17 mouse cellular contexts compared by ENCODE assay signal in genomic region chr12:15717342-15717741, GRCm38 (mm10).
DNase-seq lines count a peak whose midpoint lies in the region; ATAC-seq and TF ChIP-seq lines count a peak whose summit lies in the region.
"Had no signal": no experiment of that assay in that cellular context is flagged by ENCODE, and none has a peak within 500 bp of the region (broad histone marks: within the 10 kb centered on the region; RNA-seq: fewer than 3 reads in every experiment).

No protein-coding gene starts in this region.

- H3K27ac ChIP-seq in heart, adult 2 months = peak overlapping the region; percentile 77
- H3K27ac ChIP-seq in heart, embryonic 10.5 days = no peak overlapping the region
- peak overlapping the region; percentile 44 for H3K27ac ChIP-seq in kidney, embryonic 14.5 days (ENCODE audit: low read depth, low read length)
- no peak overlapping the region for H3K27ac ChIP-seq in left cerebral cortex, adult 2 months
- H3K27ac ChIP-seq: embryonic facial prominence, embryonic 15.5 days; hindbrain, embryonic 15.5 days; limb, embryonic 15.5 days; neural tube, embryonic 12.5 days had no signal

- H3K36me3 ChIP-seq in heart, adult 2 months (ENCODE audit: control insufficient read depth, insufficient read depth, low read length) = peaks cover 13% of the 10 kb centered on the region
- H3K36me3 ChIP-seq in heart, embryonic 10.5 days = no peaks in the 10 kb centered on the region
- no peaks in the 10 kb centered on the region for H3K36me3 ChIP-seq in kidney, embryonic 14.5 days (ENCODE audit: control insufficient read depth, insufficient read depth, low read length)
- H3K36me3 ChIP-seq: embryonic facial prominence, embryonic 15.5 days; hindbrain, embryonic 15.5 days; limb, embryonic 15.5 days; neural tube, embryonic 12.5 days had no signal

- no peaks in the 10 kb centered on the region for H3K9me3 ChIP-seq in heart, embryonic 10.5 days
- no peaks in the 10 kb centered on the region for H3K9me3 ChIP-seq in kidney, embryonic 14.5 days (ENCODE audit: control insufficient read depth, low read length)
- H3K9me3 ChIP-seq: embryonic facial prominence, embryonic 15.5 days; hindbrain, embryonic 15.5 days; limb, embryonic 15.5 days; neural tube, embryonic 12.5 days had no signal

- peaks cover 14% of the 10 kb centered on the region for H3K4me1 ChIP-seq in heart, adult 2 months (ENCODE audit: control insufficient read depth, insufficient read depth, low read length)
- H3K4me1 ChIP-seq in heart, embryonic 10.5 days = peaks cover 4% of the 10 kb centered on the region; the same call in 1 of the 2 replicates
- peaks cover 4% of the 10 kb centered on the region; the same call in 1 of the 2 replicates for H3K4me1 ChIP-seq in kidney, embryonic 14.5 days (ENCODE audit: control insufficient read depth, insufficient read depth, low read length)
- H3K4me1 ChIP-seq: hindbrain, embryonic 15.5 days; limb, embryonic 15.5 days; neural tube, embryonic 12.5 days had no signal

- TF ChIP-seq EP300 in heart, adult 2 months (IDR thresholded peaks at IDR 0.05; ENCODE audit: insufficient read depth, low read depth, low read length) = no peak

- TF ChIP-seq CTCF in heart, adult 2 months (IDR thresholded peaks at IDR 0.05) = no peak
- TF ChIP-seq CTCF in left cerebral cortex, adult 2 months (IDR thresholded peaks at IDR 0.05) = no peak

- DNase-seq in heart, adult 2 months = no peak
- no peak for DNase-seq in heart, embryonic 10.5 days (ENCODE audit: low spot score)
- DNase-seq in kidney, adult 11 months = no peak
- DNase-seq in CD4-positive helper T cell, adult 2 months (ENCODE audit: low read depth, low spot score) = peak; percentile 45
- DNase-seq in brain, adult 2 months (ENCODE audit: low read depth, low spot score) = peak; percentile 19
- no peak for DNase-seq in right cerebral cortex, postnatal 10 days (ENCODE audit: low spot score in 2 of 2)
- no peak for DNase-seq in left cerebral cortex, adult 2 months (ENCODE audit: extremely low spot score in 1 of 2, low spot score in 2 of 2)
- DNase-seq: B cell, adult 2 months; cerebellum, adult 9-11 months; liver, postnatal 0 days; right cerebral cortex, postnatal 4 days had no signal

- WGBS in heart, adult 2 months = 52% methylated on average over 3 of the region's 3 CpGs
- 76% methylated on average over 3 of the region's 3 CpGs for WGBS in heart, embryonic 10.5 days
- 64% methylated on average over 3 of the region's 3 CpGs for WGBS in kidney, embryonic 14.5 days

- no peak for TF ChIP-seq POLR2A in heart, adult 2 months (IDR thresholded peaks at IDR 0.05; ENCODE audit: insufficient read depth, low read depth, low read length)

- H3K4me3 ChIP-seq in heart, adult 2 months = no peak overlapping the region
- H3K4me3 ChIP-seq in heart, embryonic 10.5 days = no peak overlapping the region
- no peak overlapping the region for H3K4me3 ChIP-seq in kidney, embryonic 14.5 days (ENCODE audit: low read length)
- no peak overlapping the region for H3K4me3 ChIP-seq in left cerebral cortex, adult 2 months
- H3K4me3 ChIP-seq: embryonic facial prominence, embryonic 15.5 days; hindbrain, embryonic 15.5 days; limb, embryonic 15.5 days; neural tube, embryonic 12.5 days had no signal

- H3K4me2 ChIP-seq in kidney, embryonic 14.5 days (replicated peaks; ENCODE audit: low read depth, low read length) = no peak overlapping the region
- H3K4me2 ChIP-seq: embryonic facial prominence, embryonic 15.5 days; hindbrain, embryonic 15.5 days; limb, embryonic 15.5 days; neural tube, embryonic 12.5 days had no signal

- intact Hi-C loops in heart, adult 2 months (cut with DNase I) = loop anchor here (5.0 kb wide), 3 partner anchors 60 to 290 kb away; no protein-coding TSS in a partner anchor
- intact Hi-C loops in left cerebral cortex, adult 2 months (cut with DNase I) = no loop called here

- no peaks in the 10 kb centered on the region for H3K79me2 ChIP-seq in heart, adult 2 months (replicated peaks; ENCODE audit: control insufficient read depth, insufficient read depth, low read length)

- no peak overlapping the region for H3K9ac ChIP-seq in heart, adult 2 months (ENCODE audit: low read depth, low read length)
- no peak overlapping the region for H3K9ac ChIP-seq in kidney, embryonic 14.5 days (ENCODE audit: low read depth, low read length)
- H3K9ac ChIP-seq: embryonic facial prominence, embryonic 15.5 days; hindbrain, embryonic 15.5 days; limb, embryonic 15.5 days; liver, postnatal 0 days; neural tube, embryonic 12.5 days had no signal

- ATAC-seq in kidney, embryonic 14.5 days (ENCODE audit: low FRiP score, low TSS enrichment) = no peak
- ATAC-seq: forebrain, embryonic 16.5 days; liver, postnatal 0 days had no signal

- H3K27me3 ChIP-seq in heart, adult 2 months (ENCODE audit: control insufficient read depth, insufficient read depth, low read length) = no peaks in the 10 kb centered on the region
- no peaks in the 10 kb centered on the region for H3K27me3 ChIP-seq in heart, embryonic 10.5 days (ENCODE audit: insufficient read depth, poor library complexity, severe bottlenecking)
- H3K27me3 ChIP-seq in kidney, embryonic 14.5 days (ENCODE audit: control insufficient read depth, insufficient read depth, low read length) = no peaks in the 10 kb centered on the region
- H3K27me3 ChIP-seq: embryonic facial prominence, embryonic 15.5 days; hindbrain, embryonic 15.5 days; limb, embryonic 15.5 days; neural tube, embryonic 12.5 days had no signal

Comparison
In these comparisons a context has a peak if more than half of its experiments do, and no peak if none do; other contexts are left out.
1. H3K27ac ChIP-seq: peak in heart, adult 2 months (single experiment) and kidney, embryonic 14.5 days (single experiment); none in heart, embryonic 10.5 days (single experiment) and left cerebral cortex, adult 2 months (single experiment).
2. DNase-seq: peak in CD4-positive helper T cell, adult 2 months (single experiment) and brain, adult 2 months (single experiment); none in heart, adult 2 months (0 of 2), heart, embryonic 10.5 days (single experiment), kidney, adult 11 months (single experiment), right cerebral cortex, postnatal 10 days (0 of 2) and left cerebral cortex, adult 2 months (0 of 2).